Mouse (Mus musculus) inflammation-experienced regulatory T-cells, adult 16 weeks (primary cell): ENCODE results near the gene Mfsd4b4. TPM values are rescaled to one million over a fixed set of nuclear protein-coding genes. Genes with fewer than 3 reads are reported as not detected.

Experiments used
- polyA plus RNA-seq: library from polyadenylated mRNA; unstranded; fragments of 100-300 nt; shearing (Covaris generic); gene quantifications from one replicate; pipeline ENCODE4 v1.2.1, GENCODE M21; 2017

The Mfsd4b4 gene
- polyA plus RNA-seq: 5.8 TPM

DNA sequence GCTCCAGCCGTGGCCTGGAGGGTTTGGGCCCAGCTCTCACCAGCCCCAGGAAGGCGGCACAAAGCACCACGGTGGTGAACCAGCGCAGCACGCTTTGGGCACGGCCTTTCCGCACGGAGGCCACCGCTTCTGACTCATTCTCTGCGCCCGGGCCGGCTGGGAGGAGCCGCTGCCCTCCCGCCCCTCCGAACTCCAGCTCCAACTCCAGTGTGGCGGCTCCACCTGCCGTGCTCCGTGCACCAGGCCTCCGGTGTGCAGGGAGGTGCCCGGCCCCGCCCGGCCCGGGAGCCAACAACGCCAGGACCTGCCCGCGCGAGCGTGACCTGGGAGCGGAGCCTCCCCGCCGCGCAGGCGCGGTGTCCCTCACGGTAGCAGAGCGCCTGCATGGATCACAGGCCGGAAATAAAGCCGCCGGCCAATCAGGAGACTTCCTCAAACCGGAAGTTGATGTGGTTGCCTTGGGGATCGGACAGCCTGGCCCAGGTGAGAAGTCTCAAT, at the start of gene Mfsd4b4:
Gene Mfsd4b4 (minus strand): TSS at position 365 of the 498 bp plus-strand sequence.

DNA sequence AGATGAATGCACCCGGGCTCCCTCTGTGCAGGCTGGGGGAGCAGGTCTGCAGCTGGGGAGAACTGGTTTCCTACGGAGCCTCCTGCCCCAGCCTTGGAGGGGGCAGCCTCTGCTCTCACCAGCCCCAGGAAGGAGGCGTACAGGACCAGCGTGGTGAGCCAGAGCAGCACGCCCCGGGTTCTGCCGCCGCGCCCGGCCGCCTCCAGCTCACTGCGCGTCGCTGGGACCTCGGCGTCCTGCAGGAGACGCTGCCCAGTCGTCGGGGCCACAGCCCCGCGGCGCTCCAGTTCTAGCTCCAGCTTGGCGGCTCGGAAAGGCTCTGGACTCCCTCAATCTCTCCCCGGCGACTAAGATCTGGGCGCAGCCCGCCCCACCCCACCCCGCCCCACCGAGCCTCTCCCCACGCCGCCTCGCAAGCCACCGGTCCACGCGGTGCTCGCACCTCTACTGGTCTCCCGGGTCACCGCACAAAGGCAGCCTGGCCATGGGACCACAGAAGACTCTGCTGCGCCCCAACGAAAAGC, 27.6 kb upstream of the Mfsd4b4 start, which contains the start of gene Mfsd4b2:
Gene Mfsd4b2 (minus strand): TSS at position 308 of the 524 bp plus-strand sequence.

Other genes starting within 250 kb of the Mfsd4b4 start
- 12.1 TPM for gene Rev3l, start 167.1 kb downstream of the Mfsd4b4 start, polyA plus RNA-seq
- not detected for gene Mfsd4b2, start 27.7 kb upstream of the Mfsd4b4 start, polyA plus RNA-seq
- not detected for gene Mfsd4b3, start 60.9 kb upstream of the Mfsd4b4 start, polyA plus RNA-seq
- not detected for gene Mfsd4b5, start 87.4 kb upstream of the Mfsd4b4 start, polyA plus RNA-seq
- gene Mfsd4b1, start 126.0 kb upstream of the Mfsd4b4 start, polyA plus RNA-seq: not detected
- gene Slc16a10, start 243.0 kb upstream of the Mfsd4b4 start, polyA plus RNA-seq: 1.9 TPM